Comparison of ENCODE assay signal across 7 mouse cellular contexts in genomic region chr17:6492501-6492900, GRCm38 (mm10).
DNase-seq lines count a peak whose midpoint lies in the region; ATAC-seq and TF ChIP-seq lines count a peak whose summit lies in the region.
"Not testable (repeated sequence)": the region's sequence is repeated elsewhere in the genome, so short reads cannot be mapped to it uniquely, and the experiment has no call there.

No protein-coding gene starts in this region.

- ATAC-seq in embryonic facial prominence, embryonic 12.5 days (ENCODE audit: insufficient number of reproducible peaks, insufficient read depth, low FRiP score, low TSS enrichment); limb, embryonic 11.5 days (ENCODE audit: insufficient number of reproducible peaks, low FRiP score, low TSS enrichment, low read depth): not testable (repeated sequence)
- ATAC-seq in inflammation-experienced regulatory T-cells, adult 6 months: peak; percentile 25
- peak; percentile 66 for ATAC-seq in midbrain, embryonic 11.5 days (ENCODE audit: low FRiP score)

- TF ChIP-seq POLR2A in bone marrow macrophage, adult 2 months (IDR thresholded peaks at IDR 0.05; ENCODE audit: borderline replicate concordance, low read depth, low read length): not testable (repeated sequence)

- H3K4me2 ChIP-seq in embryonic facial prominence, embryonic 12.5 days (replicated peaks): peak overlapping the region; percentile 24
- H3K4me2 ChIP-seq in limb, embryonic 11.5 days (ENCODE audit: low read depth, severe bottlenecking): not testable (repeated sequence)
- H3K4me2 ChIP-seq in midbrain, embryonic 11.5 days: peak overlapping the region; percentile 23

- TF ChIP-seq CTCF in bone marrow macrophage, adult 2 months (IDR thresholded peaks at IDR 0.05; ENCODE audit: low read depth, low read length): not testable (repeated sequence)

- H3K9ac ChIP-seq in embryonic facial prominence, embryonic 12.5 days; limb, embryonic 11.5 days (ENCODE audit: low read length); midbrain, embryonic 11.5 days (ENCODE audit: low read length): not testable (repeated sequence)

- H3K36me3 ChIP-seq in embryonic facial prominence, embryonic 12.5 days; limb, embryonic 11.5 days (ENCODE audit: control insufficient read depth, insufficient read depth, low read length); midbrain, embryonic 11.5 days (ENCODE audit: control insufficient read depth, insufficient read depth, low read length): not testable (repeated sequence)

- 23% methylated on average over 19 of the region's 19 CpGs for WGBS in embryonic facial prominence, embryonic 12.5 days
- WGBS in limb, embryonic 11.5 days: 27% methylated on average over 19 of the region's 19 CpGs
- 27% methylated on average over 19 of the region's 19 CpGs for WGBS in midbrain, embryonic 11.5 days

- peaks cover 10% of the 10 kb centered on the region for H3K27me3 ChIP-seq in embryonic facial prominence, embryonic 12.5 days
- H3K27me3 ChIP-seq in limb, embryonic 11.5 days (ENCODE audit: control insufficient read depth, insufficient read depth, low read length); midbrain, embryonic 11.5 days (ENCODE audit: control insufficient read depth, insufficient read depth, low read length): not testable (repeated sequence)

- peak; percentile 87 for DNase-seq in heart, adult 11 months
- peak; percentile 25 for DNase-seq in limb, embryonic 11.5 days (ENCODE audit: low spot score)
- peak; percentile 88 for DNase-seq in midbrain, embryonic 11.5 days (ENCODE audit: low spot score, missing footprints)
- DNase-seq in right cerebral cortex, postnatal 25 days: peak; percentile 52

- peak overlapping the region; percentile 37 for H3K4me3 ChIP-seq in bone marrow macrophage, adult 2 months (ENCODE audit: insufficient read depth, low read length)
- 0 out of 2 replicates have a peak overlapping the region, but pooled peaks have one; percentile 0 for H3K4me3 ChIP-seq in embryonic facial prominence, embryonic 12.5 days
- not testable (repeated sequence) for H3K4me3 ChIP-seq in limb, embryonic 11.5 days (ENCODE audit: low read depth, low read length)
- H3K4me3 ChIP-seq in midbrain, embryonic 11.5 days (ENCODE audit: low read depth, low read length): peak overlapping the region; percentile 1; the same call in 1 of the 2 replicates

- H3K27ac ChIP-seq in bone marrow macrophage, adult 2 months (ENCODE audit: insufficient read depth, low read depth, low read length); embryonic facial prominence, embryonic 12.5 days; limb, embryonic 11.5 days (replicated peaks; ENCODE audit: low read depth, low read length); midbrain, embryonic 11.5 days (ENCODE audit: low read depth, low read length): not testable (repeated sequence)

- not testable (repeated sequence) for H3K9me3 ChIP-seq in embryonic facial prominence, embryonic 12.5 days; limb, embryonic 11.5 days (ENCODE audit: control insufficient read depth, low read length); midbrain, embryonic 11.5 days (ENCODE audit: control insufficient read depth, low read length)

- H3K4me1 ChIP-seq in bone marrow macrophage, adult 2 months (ENCODE audit: control insufficient read depth, insufficient read depth, low read length); embryonic facial prominence, embryonic 12.5 days; limb, embryonic 11.5 days (ENCODE audit: control insufficient read depth, insufficient read depth, low read length); midbrain, embryonic 11.5 days (ENCODE audit: control insufficient read depth, insufficient read depth, low read length): not testable (repeated sequence)

Comparison
In these comparisons a context has a peak if more than half of its experiments do, and no peak if none do; other contexts are left out.
1. DNase-seq: peak in every context shown above with its lines; median percentile 88 in midbrain, embryonic 11.5 days; 87 in heart, adult 11 months; 52 in right cerebral cortex, postnatal 25 days; 25 in limb, embryonic 11.5 days.